Mouse (Mus musculus) MN1 (cell line): ENCODE results near the gene Scgb1b7.
"Not testable (repeated sequence)": the region's sequence is repeated elsewhere in the genome, so short reads cannot be mapped to it uniquely, and the experiment has no call there.

Source experiments
- DNase-seq: peaks from one replicate; pipeline ENCODE4 v3.0.0-alpha.2; 2016; ENCODE audit warnings: low spot score

The Scgb1b7 gene

DNA sequence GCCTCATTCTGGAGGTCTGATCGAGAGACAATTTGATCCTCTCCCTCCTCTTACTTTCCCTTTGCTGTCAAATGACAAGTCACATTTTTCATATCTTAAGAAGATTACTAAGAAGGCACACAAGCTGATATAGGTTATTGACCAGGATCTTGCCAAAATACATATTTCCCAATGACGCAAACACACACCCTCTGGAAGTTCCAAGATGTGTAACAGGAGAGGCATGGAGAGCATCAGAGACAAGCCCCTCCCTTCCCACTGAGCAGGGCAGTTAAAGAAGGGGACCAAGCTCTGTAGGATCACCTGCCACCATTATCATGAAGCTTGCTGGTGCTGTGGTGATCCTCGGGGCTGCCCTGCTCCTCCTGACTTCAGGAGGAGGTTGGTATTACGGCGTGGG lies at the start of gene Scgb1b7:
Gene Scgb1b7, plus strand, starts transcription at position 301 of the 400 bp plus-strand sequence.
- not testable (repeated sequence) for DNase-seq

DNA sequence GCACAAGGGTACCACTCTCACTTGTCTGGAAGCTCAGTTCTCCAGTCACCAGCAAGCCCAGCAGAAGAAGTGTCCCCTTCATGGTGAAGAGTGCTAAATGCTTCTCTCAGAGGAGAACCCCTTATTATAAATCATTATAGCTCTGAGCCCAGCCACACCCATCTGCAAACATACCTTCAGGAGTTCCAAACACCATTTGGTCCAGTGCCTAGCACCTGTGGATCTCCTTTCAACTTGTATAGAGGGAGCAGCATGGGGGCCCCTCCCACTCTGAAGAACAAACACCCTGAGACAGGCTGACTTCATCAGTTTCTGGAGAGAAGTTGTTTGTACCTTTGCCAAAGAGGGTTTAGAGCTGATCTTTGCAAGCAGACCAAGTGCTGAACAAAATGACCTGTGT lies 6.8 kb upstream of the Scgb1b7 start, which contains the start of gene Scgb2b7:
Gene Scgb2b7, minus strand, starts transcription at position 101 of the 400 bp plus-strand sequence.
- not testable (repeated sequence) for DNase-seq
